Mouse (Mus musculus) cerebellum, adult 2 months (tissue): ENCODE results near the gene Zfr. TPM values are rescaled to one million over a fixed set of nuclear protein-coding genes. Genes with fewer than 3 reads are reported as not detected.
"Not testable (repeated sequence)": the region's sequence is repeated elsewhere in the genome, so short reads cannot be mapped to it uniquely, and the experiment has no call there.

Experiments
- DNase-seq, 2 experiments: peaks; one replicate each; pipeline ENCODE4 v3.0.0; 2021
- H3K27ac ChIP-seq: fragments of 200-500 bp; 2 replicates; pipeline ENCODE4 v1.5.1; 2012; ENCODE audit warnings: low read length, control low read depth, inconsistent platforms; ENCODE audit not compliant: insufficient read depth
- H3K27me3 ChIP-seq: fragments of 200-500 bp; 2 replicates; pipeline ENCODE4 v1.6.1; 2012; ENCODE audit warnings: inconsistent platforms, mild to moderate bottlenecking, low read length, moderate library complexity; ENCODE audit not compliant: control insufficient read depth, insufficient read depth
- H3K4me1 ChIP-seq: fragments of 200-500 bp; 2 replicates; pipeline ENCODE4 v1.6.1; 2011; ENCODE audit warnings: low read length; ENCODE audit not compliant: control insufficient read depth, insufficient read depth
- H3K4me3 ChIP-seq: fragments of 200-500 bp; replicated peaks from 2 replicates; pipeline ENCODE3; 2011; ENCODE audit warnings: mild to moderate bottlenecking, low read depth, low read length, control low read depth; ENCODE audit not compliant: insufficient read depth
- CTCF ChIP-seq: fragments of 200-500 bp; IDR thresholded peaks from 2 replicates; pipeline ENCODE4 v1.5.1; 2011; ENCODE audit warnings: low read depth, mild to moderate bottlenecking, control low read depth, low read length, moderate library complexity, borderline replicate concordance; ENCODE audit not compliant: insufficient read depth
- POLR2A ChIP-seq: fragments of 200-500 bp; IDR thresholded peaks from 2 replicates; pipeline ENCODE4 v1.6.1; 2011; ENCODE audit warnings: low read length, control low read depth, borderline replicate concordance; ENCODE audit not compliant: insufficient read depth
- whole genome bisulfite sequencing: fragments of 180-500 bp; shearing (Covaris S2); methylation state at CpG from one replicate; pipeline ENCODE4 v1.1.7; 2018; 5-methylcytosine and 5-hydroxymethylcytosine counted together
- polyA plus RNA-seq: library from polyadenylated mRNA; depleted of rRNA; stranded (reverse); fragments of >200 nt; gene quantifications from 2 replicates; pipeline ENCODE4 v1.2.3, GENCODE M21; 2012

Zfr gene
- polyA plus RNA-seq, 1 experiment = 109 TPM

DNA sequence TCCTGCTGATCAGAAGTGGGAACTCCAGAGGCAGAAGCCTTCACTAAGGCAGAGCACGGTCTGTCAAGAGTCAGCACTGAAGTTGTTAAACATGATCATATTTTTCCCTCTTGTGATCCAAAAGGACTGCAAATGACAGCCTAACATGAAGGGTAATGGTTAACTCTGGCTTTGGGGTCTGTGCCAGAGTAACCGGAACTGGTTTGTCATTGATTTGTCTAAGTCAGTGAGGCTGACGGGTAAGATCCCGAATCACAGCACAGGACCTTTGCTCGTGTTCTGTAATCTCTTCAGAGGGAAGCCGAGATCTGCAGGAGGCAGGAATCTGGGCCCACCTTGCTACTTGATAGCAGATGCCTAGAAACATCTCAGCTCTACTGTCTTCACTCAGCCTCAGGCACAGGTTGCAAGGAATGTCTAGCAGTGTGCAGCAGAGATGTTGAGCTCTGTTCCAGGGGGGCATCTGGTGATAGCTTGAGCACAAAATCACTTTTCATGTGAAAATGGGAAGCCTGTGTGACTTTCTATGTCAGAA lies 90.0 kb downstream of the Zfr start:
- no peak overlapping the region for H3K4me3 ChIP-seq
- no peak overlapping the region for H3K27ac ChIP-seq
- DNase-seq = peak in 1 of 2 experiments; percentile 26
- H3K4me1 ChIP-seq = peaks cover 31% of the 10 kb centered on the region
- H3K27me3 ChIP-seq = no peaks in the 10 kb centered on the region
- TF ChIP-seq CTCF (no peak), POLR2A (no peak)
- 27% methylated on average over 6 of the region's 6 CpGs for WGBS

DNA sequence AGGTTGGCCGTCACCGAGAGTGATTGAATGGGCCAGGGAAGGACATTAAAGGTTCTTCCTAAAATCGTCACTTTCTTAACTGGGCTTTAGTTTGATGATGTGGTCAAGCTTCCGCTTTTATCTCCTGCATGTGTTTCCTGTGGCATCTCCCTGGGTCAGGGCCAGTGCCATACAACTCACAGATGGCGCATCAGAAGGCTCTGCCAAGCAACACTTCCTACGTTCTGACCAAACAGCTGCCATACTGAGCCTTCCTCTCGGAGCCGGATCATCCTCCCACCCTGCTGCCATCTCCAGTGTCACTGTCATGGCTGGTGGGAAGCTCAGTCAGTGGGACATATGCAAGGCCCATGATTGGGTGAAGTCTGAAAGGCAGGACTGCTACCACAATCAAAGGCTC lies 93.9 kb downstream of the Zfr start:
- Histone ChIP-seq H3K27me3 (no peaks in the 10 kb centered on the region), H3K27ac (peak overlapping the region; percentile 77), H3K4me1 (peaks cover 61% of the 10 kb centered on the region), H3K4me3 (peak overlapping the region; percentile 0)
- DNase-seq = peak; percentile 86 to 91
- TF ChIP-seq CTCF (no peak), POLR2A (no peak)
- WGBS = 7% methylated on average over 8 of the region's 8 CpGs

- H3K27ac ChIP-seq = peak overlapping the region; percentile 69; the same call in 1 of the 2 replicates
- no peak overlapping the region for H3K4me3 ChIP-seq
- 93% methylated on average over 1 of the region's 1 CpGs for WGBS
- H3K27me3 ChIP-seq = no peaks in the 10 kb centered on the region
- TF ChIP-seq CTCF (no peak), POLR2A (no peak)
- H3K4me1 ChIP-seq = peaks cover 59% of the 10 kb centered on the region
- no peak for DNase-seq
These were observed 94.6 kb downstream of the Zfr start for GRCm38 (mm10) chr15:12212266-12212665.

DNA sequence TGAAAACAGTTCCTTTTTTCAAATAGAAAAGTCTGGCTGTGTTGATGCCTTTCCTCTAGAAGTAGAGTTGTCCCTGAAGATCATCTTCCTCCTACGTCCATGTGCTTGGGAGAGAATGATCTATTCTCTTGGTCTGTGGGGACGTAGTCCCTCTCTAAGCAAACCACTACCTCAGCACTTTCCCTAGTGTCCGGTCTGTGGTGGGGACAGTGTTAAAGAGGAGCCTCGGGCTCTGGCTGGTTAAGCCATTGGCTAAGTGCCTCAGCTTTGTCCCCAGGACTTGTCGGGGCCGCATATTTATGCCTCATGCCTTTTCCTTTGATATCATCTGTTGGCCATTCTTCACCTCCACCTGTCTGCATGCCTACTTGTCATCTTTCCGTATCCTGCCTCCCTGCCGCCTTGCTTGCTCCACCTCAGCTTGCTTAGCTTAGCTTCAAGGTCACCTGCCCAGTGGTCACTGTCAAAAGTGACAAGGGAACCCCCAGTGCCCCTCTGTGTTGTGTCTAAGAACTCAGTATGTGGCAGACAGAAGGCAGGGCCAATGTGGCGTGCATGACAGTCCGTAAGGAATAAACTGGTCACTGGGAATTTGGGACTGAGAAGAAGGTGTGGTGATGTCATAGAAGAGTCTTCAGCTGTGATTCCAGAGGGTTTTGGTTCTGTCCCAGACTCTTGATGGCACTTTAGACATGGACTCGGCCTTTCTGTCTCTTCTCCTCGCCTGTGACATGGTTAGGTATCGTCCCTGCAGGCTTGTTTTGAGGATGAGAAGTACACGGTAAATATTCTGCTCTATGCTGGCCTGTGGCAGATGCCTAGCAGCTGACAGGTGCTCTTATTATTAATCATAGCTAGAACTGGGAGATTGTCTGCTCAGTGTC lies 97.1 kb downstream of the Zfr start:
- DNase-seq = peak; percentile 49 to 59
- TF ChIP-seq POLR2A = no peak
- peaks cover 58% of the 10 kb centered on the region for H3K4me1 ChIP-seq
- H3K4me3 ChIP-seq = no peak overlapping the region
- no peaks in the 10 kb centered on the region for H3K27me3 ChIP-seq
- H3K27ac ChIP-seq = peak overlapping the region; percentile 97
- 21% methylated on average over 14 of the region's 14 CpGs for WGBS

DNA sequence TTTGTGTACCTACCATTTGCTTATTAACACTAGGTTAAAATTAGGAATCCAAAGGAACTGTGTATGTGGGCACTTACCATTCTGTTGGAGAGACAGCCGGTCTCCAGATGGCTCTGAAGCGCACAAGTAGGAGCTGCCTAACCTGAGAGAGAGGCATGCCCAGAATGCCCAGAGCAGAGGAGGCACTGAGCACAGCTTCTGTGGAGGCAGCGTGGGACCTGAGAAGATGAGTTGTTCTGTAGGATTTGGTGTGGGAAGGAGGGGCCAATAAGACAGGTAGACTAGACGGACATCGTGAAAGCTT lies 97.7 kb downstream of the Zfr start:
- no peaks in the 10 kb centered on the region for H3K27me3 ChIP-seq
- peak overlapping the region; percentile 97 for H3K27ac ChIP-seq
- H3K4me3 ChIP-seq = no peak overlapping the region
- 15% methylated on average over 5 of the region's 5 CpGs for WGBS
- peak; percentile 77 to 88 for DNase-seq
- peak; percentile 32; the same call in 1 of the 2 replicates for TF ChIP-seq POLR2A
- TF ChIP-seq CTCF = no peak
- H3K4me1 ChIP-seq = peaks cover 58% of the 10 kb centered on the region

GRCm38 (mm10) chr15:12216119-12216518 lies 98.5 kb downstream of the Zfr start:
- peak overlapping the region; percentile 97 for H3K27ac ChIP-seq
- no peaks in the 10 kb centered on the region for H3K27me3 ChIP-seq
- peaks cover 62% of the 10 kb centered on the region for H3K4me1 ChIP-seq
- WGBS = 77% methylated on average over 8 of the region's 8 CpGs
- DNase-seq = no peak
- no peak overlapping the region for H3K4me3 ChIP-seq
- TF ChIP-seq POLR2A = no peak
- no peak for TF ChIP-seq CTCF

- Histone ChIP-seq H3K27ac (peak overlapping the region; percentile 97), H3K27me3 (no peaks in the 10 kb centered on the region), H3K4me3 (no peak overlapping the region), H3K4me1 (peaks cover 60% of the 10 kb centered on the region)
- DNase-seq = no peak
- 73% methylated on average over 13 of the region's 13 CpGs for WGBS
- TF ChIP-seq CTCF = no peak
- no peak for TF ChIP-seq POLR2A
These were observed 99.2 kb downstream of the Zfr start for GRCm38 (mm10) chr15:12216798-12217197.

- H3K4me3 ChIP-seq, H3K27me3 ChIP-seq, H3K27ac ChIP-seq, DNase-seq: not testable (repeated sequence)
- peaks cover 60% of the 10 kb centered on the region for H3K4me1 ChIP-seq
- 90% methylated on average over 3 of the region's 3 CpGs for WGBS
These were observed 99.7 kb downstream of the Zfr start for GRCm38 (mm10) chr15:12217332-12217731.
